Mouse (Mus musculus) spleen, adult 2 months (tissue): Measurements from ENCODE around the gene Nbas.

Experiments used
- CTCF ChIP-seq: fragments of 200-500 bp; IDR thresholded peaks from 2 replicates; pipeline ENCODE4 v1.5.1; 2011; ENCODE audit warnings: mild to moderate bottlenecking, inconsistent platforms; ENCODE audit not compliant: insufficient read depth, insufficient read length, insufficient replicate concordance; ENCODE audit errors: extremely low read depth
- POLR2A ChIP-seq: fragments of 200-500 bp; IDR thresholded peaks from 2 replicates; pipeline ENCODE4 v1.6.1; 2011; ENCODE audit warnings: low read depth, low read length, inconsistent platforms

DNA sequence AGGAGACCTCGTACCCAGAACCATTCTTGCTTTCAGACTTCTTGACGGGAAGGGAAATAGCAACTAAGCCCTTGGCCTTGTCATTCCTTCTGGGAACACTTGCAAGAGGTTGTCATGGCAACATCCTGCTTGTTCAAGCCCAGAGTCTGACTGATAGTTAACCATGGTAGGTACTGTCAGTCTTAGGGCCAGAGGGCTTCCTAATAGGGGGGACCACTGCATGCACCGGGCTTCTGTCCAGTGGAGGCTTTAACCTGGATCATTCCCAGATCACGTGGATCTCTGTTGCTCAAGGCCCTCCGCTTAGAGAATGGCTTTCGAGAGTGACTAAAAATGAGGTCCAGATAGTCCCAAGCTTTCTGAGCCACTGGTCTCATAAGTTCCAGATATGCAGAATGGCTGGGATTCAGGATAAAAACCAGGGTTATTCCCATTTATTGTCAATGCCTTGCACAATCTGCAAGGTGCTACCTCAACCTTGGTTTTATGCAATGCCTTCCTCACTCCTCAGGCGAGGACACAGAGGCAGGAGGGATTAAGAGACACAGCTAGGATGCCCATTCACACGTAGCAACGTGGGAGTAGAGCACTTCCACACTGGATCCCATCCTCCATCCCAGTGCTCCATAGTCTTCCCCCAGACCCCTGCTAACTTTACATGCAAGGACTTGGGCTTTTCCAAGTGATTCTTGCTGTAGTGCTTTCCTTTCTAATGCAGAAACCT, 326.0 kb downstream of the Nbas start:
- TF ChIP-seq CTCF (no peak), POLR2A (no peak)
